Mouse (Mus musculus): ENCODE results near the gene Car12. TPM values are rescaled to one million over a fixed set of nuclear protein-coding genes. Genes with fewer than 3 reads are reported as not detected.

Car12 gene
- polyA plus RNA-seq, 2 experiments, result 0.10 to 0.17 TPM

DNA sequence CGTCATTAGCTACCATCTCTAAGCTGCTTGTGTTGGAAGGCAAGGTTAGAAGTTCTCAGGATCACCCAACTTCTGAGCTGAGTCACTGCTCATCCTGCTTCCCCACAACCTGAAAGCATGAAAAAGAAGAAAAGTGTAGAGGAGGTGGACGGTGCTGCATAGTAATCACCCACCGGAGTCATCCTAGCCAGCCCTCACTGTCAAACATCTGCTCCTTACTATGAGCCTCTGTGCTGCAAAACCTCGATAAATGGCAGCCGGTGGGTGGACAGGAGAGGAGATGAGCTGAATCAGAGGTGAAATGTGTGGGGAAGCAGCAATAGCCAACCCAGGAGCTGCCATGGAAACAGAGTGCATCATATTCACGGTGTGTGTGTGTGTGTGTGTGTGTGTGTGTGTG lies 39.4 kb downstream of the Car12 start:
- no peaks in the 10 kb centered on the region for H3K27me3 ChIP-seq (ENCODE audit: control insufficient read depth, insufficient read depth, low read length)
- no peak overlapping the region for H3K27ac ChIP-seq
- no peak overlapping the region for H3K4me2 ChIP-seq (ENCODE audit: low read depth)
- no peak for DNase-seq (ENCODE audit: low read depth in 3 of 3, low spot score in 3 of 3)
- no peak for ATAC-seq (ENCODE audit: insufficient read depth)
- TF ChIP-seq CTCF (IDR thresholded peaks at IDR 0.05; ENCODE audit: low read depth) (no peak), EP300 (IDR thresholded peaks at IDR 0.05; ENCODE audit: low read depth) (no peak)
- H3K4me3 ChIP-seq (ENCODE audit: insufficient read depth in 1 of 2, low read depth in 2 of 2, low read length in 2 of 2), result no peak overlapping the region
- no peaks in the 10 kb centered on the region for H3K9me3 ChIP-seq (ENCODE audit: control insufficient read depth, low read length)
- no peaks in the 10 kb centered on the region for H3K4me1 ChIP-seq (replicated peaks; ENCODE audit: control insufficient read depth in 2 of 2, insufficient read depth in 2 of 2, low read length in 1 of 2)
- no peaks in the 10 kb centered on the region for H3K36me3 ChIP-seq (replicated peaks; ENCODE audit: control insufficient read depth, insufficient read depth, low read depth)
- WGBS (ENCODE audit: insufficient replicate concordance), result 64% methylated on average over 6 of the region's 6 CpGs
- no peak overlapping the region for H3K9ac ChIP-seq (replicated peaks)

DNA sequence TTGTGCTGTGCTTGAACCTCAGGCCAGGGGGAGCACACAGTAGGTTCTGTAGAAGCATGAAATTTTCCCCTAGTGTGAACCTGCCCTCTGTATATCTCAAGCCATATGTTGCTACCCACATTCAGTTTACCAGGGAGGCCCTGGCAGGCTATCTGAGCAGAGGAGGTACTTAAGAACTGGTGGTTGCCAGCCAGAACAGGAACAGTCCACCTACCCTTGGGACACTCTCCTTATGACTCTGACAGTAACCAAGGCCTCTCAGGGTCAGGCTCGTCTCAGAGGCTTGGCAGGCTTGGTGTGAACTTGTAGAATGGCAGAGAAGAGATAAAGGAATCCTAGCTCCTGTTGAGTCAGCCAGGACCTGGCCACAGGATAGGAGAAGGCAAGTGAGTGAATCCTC lies 47.5 kb downstream of the Car12 start:
- H3K27me3 ChIP-seq (ENCODE audit: control insufficient read depth, insufficient read depth, low read length), result no peaks in the 10 kb centered on the region
- TF ChIP-seq EP300 (IDR thresholded peaks at IDR 0.05; ENCODE audit: low read depth) (no peak), CTCF (IDR thresholded peaks at IDR 0.05; ENCODE audit: low read depth) (no peak)
- H3K27ac ChIP-seq, result no peak overlapping the region
- no peak overlapping the region for H3K4me3 ChIP-seq (ENCODE audit: insufficient read depth in 1 of 2, low read depth in 2 of 2, low read length in 2 of 2)
- H3K4me1 ChIP-seq (replicated peaks; ENCODE audit: control insufficient read depth in 2 of 2, insufficient read depth in 2 of 2, low read length in 1 of 2), result no peaks in the 10 kb centered on the region
- no peak overlapping the region for H3K4me2 ChIP-seq (ENCODE audit: low read depth)
- DNase-seq (ENCODE audit: low read depth in 3 of 3, low spot score in 3 of 3) (no peak), ATAC-seq (ENCODE audit: insufficient read depth) (no peak)
- H3K9me3 ChIP-seq (ENCODE audit: control insufficient read depth, low read length), result no peaks in the 10 kb centered on the region
- WGBS (ENCODE audit: insufficient replicate concordance), result 29% methylated on average over 1 of the region's 1 CpGs
- no peaks in the 10 kb centered on the region for H3K36me3 ChIP-seq (replicated peaks; ENCODE audit: control insufficient read depth, insufficient read depth, low read depth)
- no peak overlapping the region for H3K9ac ChIP-seq (replicated peaks)

DNA sequence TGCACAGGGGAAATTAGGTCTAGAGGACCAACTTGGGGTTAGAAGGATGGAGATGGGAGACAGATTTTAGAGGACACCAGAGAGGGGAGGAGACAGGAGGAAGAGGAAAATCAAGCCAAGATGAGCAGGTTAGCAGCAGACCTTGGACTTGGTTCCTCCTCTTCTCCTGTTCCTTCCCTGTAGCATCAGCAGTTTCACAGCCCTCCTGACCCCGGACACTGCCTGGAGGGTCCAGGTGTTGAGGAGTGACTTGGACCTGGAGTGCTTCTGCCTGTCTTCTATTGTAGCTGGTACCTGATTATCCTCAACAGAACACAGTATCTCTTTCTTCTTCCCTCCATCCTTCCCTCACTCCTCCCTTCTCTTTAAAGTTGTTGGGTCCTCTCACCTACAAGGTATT lies 55.2 kb downstream of the Car12 start:
- no peak overlapping the region for H3K27ac ChIP-seq
- WGBS (ENCODE audit: insufficient replicate concordance), result 57% methylated on average over 1 of the region's 1 CpGs
- TF ChIP-seq CTCF (IDR thresholded peaks at IDR 0.05; ENCODE audit: low read depth), result no peak
- no peak for TF ChIP-seq EP300 (IDR thresholded peaks at IDR 0.05; ENCODE audit: low read depth)
- H3K36me3 ChIP-seq (replicated peaks; ENCODE audit: control insufficient read depth, insufficient read depth, low read depth), result no peaks in the 10 kb centered on the region
- no peaks in the 10 kb centered on the region for H3K27me3 ChIP-seq (ENCODE audit: control insufficient read depth, insufficient read depth, low read length)
- H3K9me3 ChIP-seq (ENCODE audit: control insufficient read depth, low read length), result no peaks in the 10 kb centered on the region
- H3K9ac ChIP-seq (replicated peaks), result no peak overlapping the region
- H3K4me3 ChIP-seq (ENCODE audit: insufficient read depth in 1 of 2, low read depth in 2 of 2, low read length in 2 of 2), result no peak overlapping the region
- peaks cover 0 to 3% of the 10 kb centered on the region in 2 experiments; a peak in 1 of 4 replicates for H3K4me1 ChIP-seq (replicated peaks; ENCODE audit: control insufficient read depth in 2 of 2, insufficient read depth in 2 of 2, low read length in 1 of 2)
- no peak for DNase-seq (ENCODE audit: low read depth in 3 of 3, low spot score in 3 of 3)
- no peak for ATAC-seq (ENCODE audit: insufficient read depth)
- H3K4me2 ChIP-seq (ENCODE audit: low read depth), result no peak overlapping the region

DNA sequence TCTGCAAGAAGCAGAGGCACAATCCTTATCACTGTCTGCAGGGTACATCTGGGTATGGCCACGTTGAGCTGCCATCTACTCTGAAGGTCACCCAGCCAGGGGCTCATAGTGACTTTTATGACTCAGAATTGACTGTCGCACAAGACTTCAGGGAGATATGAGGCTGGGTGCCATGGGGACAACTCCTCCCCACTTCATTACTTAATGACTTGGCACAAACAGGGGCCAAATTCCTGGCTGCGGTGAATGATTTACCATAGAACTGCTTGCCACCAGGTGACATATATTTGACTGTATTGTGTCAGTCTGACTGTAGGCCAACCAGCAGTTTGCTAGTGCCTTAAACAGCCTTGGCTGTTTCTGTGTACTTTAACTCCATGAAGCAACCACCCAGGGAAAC lies 55.8 kb downstream of the Car12 start:
- no peak for TF ChIP-seq CTCF (IDR thresholded peaks at IDR 0.05; ENCODE audit: low read depth)
- no peak for TF ChIP-seq EP300 (IDR thresholded peaks at IDR 0.05; ENCODE audit: low read depth)
- Histone ChIP-seq H3K4me1 (replicated peaks; ENCODE audit: control insufficient read depth in 2 of 2, insufficient read depth in 2 of 2, low read length in 1 of 2) (peaks cover 0 to 3% of the 10 kb centered on the region in 2 experiments; a peak in 1 of 4 replicates), H3K4me2 (ENCODE audit: low read depth) (no peak overlapping the region), H3K27me3 (ENCODE audit: control insufficient read depth, insufficient read depth, low read length) (no peaks in the 10 kb centered on the region), H3K4me3 (ENCODE audit: insufficient read depth in 1 of 2, low read depth in 2 of 2, low read length in 2 of 2) (no peak overlapping the region), H3K36me3 (replicated peaks; ENCODE audit: control insufficient read depth, insufficient read depth, low read depth) (no peaks in the 10 kb centered on the region), H3K9me3 (ENCODE audit: control insufficient read depth, low read length) (no peaks in the 10 kb centered on the region), H3K27ac (no peak overlapping the region), H3K9ac (replicated peaks) (no peak overlapping the region)
- DNase-seq (ENCODE audit: low read depth in 3 of 3, low spot score in 3 of 3) (peak; percentile 4 to 16 (median 10)), ATAC-seq (ENCODE audit: insufficient read depth) (no peak)
- WGBS (ENCODE audit: insufficient replicate concordance), result 36% methylated on average over 3 of the region's 3 CpGs

DNA sequence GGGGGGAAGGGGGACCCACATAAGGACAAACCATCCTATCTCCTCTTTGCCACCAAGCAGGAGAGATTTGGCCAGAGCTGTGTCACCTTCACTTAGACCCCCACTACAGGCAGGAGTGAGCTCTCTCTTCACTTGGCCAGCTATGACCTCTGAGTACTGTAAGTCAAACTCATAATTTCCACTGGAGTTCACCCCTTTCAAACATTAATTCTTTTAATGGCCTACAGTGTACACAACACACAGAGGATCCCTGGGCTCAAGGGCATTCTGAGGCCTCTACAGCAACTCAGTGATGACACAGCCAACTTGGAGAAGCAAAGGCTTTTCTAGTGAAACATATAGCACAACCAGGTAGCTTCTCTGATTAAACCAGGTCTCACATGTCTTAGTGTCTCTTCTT lies 57.2 kb downstream of the Car12 start:
- H3K4me2 ChIP-seq (ENCODE audit: low read depth), result no peak overlapping the region

More for the DNA sequence above, 57.2 kb downstream of the Car12 start:
- H3K27me3 ChIP-seq (ENCODE audit: control insufficient read depth, insufficient read depth, low read length), result no peaks in the 10 kb centered on the region
- peaks cover 0 to 3% of the 10 kb centered on the region in 2 experiments; a peak in 1 of 4 replicates for H3K4me1 ChIP-seq (replicated peaks; ENCODE audit: control insufficient read depth in 2 of 2, insufficient read depth in 2 of 2, low read length in 1 of 2)
- H3K9ac ChIP-seq (replicated peaks), result no peak overlapping the region
- no peak overlapping the region for H3K4me3 ChIP-seq (ENCODE audit: insufficient read depth in 1 of 2, low read depth in 2 of 2, low read length in 2 of 2)
- no peak overlapping the region for H3K27ac ChIP-seq
- ATAC-seq (ENCODE audit: insufficient read depth), result no peak
- TF ChIP-seq EP300 (IDR thresholded peaks at IDR 0.05; ENCODE audit: low read depth) (no peak), CTCF (IDR thresholded peaks at IDR 0.05; ENCODE audit: low read depth) (no peak)
- H3K9me3 ChIP-seq (ENCODE audit: control insufficient read depth, low read length), result no peaks in the 10 kb centered on the region
- H3K36me3 ChIP-seq (replicated peaks; ENCODE audit: control insufficient read depth, insufficient read depth, low read depth), result no peaks in the 10 kb centered on the region
- DNase-seq (ENCODE audit: low read depth in 3 of 3, low spot score in 3 of 3), result no peak
